Mouse (Mus musculus) heart, postnatal 10 days (tissue): ENCODE results near the gene Ada. TPM values are rescaled to one million over a fixed set of nuclear protein-coding genes. Genes with fewer than 3 reads are reported as not detected.
A peak's percentile ranks its signal among the peaks of the same experiment; 100 is the strongest.
"Not testable (repeated sequence)": the region's sequence is repeated elsewhere in the genome, so short reads cannot be mapped to it uniquely, and the experiment has no call there.

Experiments used
- DNase-seq, 2 experiments: peaks; one replicate each; pipeline ENCODE4 v3.0.0; 2021
- intact Hi-C: fragments of 180-260 bp; cut with DNase I; formaldehyde crosslinking; loops from one replicate; pipeline ENCODE4 v1.15.1; 2025
- total RNA-seq, 2 experiments: library from RNA; stranded (reverse); gene quantifications; 2 replicates each; pipeline ENCODE4 v1.2.3; 2021

Ada gene
- total RNA-seq, 2 experiments from 2014 or later, result 1.6 to 1.7 TPM

DNA sequence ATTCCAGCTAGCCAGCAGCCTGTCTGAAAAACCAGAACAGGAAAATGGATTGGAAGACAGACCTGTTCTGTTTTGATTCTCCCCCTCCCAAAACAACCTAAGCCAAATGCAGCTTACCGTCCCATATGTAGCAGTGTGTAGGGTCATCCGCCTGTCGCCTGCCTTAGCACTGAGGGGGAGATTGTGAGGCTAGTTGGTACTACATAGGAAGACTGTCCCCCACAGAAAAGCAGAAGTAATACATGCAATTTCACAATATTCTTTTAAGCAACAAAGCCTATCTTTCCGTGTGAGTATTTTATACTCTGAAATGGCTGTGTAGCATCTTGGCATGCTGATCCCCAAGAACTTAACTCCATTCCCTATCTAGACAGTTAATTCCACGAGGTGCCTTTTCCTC, 47.1 kb downstream of the Ada start:
- intact Hi-C loops, result no loop called here
- no peak for DNase-seq

- no peak for DNase-seq
- intact Hi-C loops, result no loop called here
Measured at GRCm38 (mm10) chr2:163702431-163702830, 47.6 kb downstream of the Ada start.

GRCm38 (mm10) chr2:163699078-163699780, 50.8 kb downstream of the Ada start:
- no peak for DNase-seq
- intact Hi-C loops, result no loop called here

- DNase-seq, result peak; percentile 66
- intact Hi-C loops, result loop anchor here (2.0 kb wide), 1 partner anchor 13 kb away; no protein-coding TSS in a partner anchor
Measured at GRCm38 (mm10) chr2:163697764-163698480, 52.1 kb downstream of the Ada start.

DNA sequence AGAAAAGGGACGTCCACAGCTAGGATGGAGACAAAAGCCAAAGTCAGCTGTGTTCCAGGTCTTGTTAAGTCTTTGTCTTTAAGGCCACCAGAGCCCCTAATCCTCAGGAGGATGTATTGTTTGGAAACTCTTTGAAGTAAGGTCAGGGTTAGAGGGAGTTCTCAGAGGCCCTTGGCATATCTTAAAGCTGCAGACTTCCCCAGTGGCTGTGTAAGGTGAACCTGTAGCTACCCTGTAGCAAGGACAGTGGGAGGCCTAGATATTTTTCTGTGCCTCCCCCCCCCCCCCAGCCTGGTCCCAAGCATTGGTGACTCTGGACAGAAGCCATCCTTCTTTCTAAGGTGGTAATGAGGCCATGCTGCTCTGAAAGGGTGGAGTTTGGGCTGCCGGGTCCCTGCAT, 53.3 kb downstream of the Ada start:
- no peak for DNase-seq
- intact Hi-C loops, result loop anchor here (2.0 kb wide), 1 partner anchor 14 kb away; no protein-coding TSS in a partner anchor

- peak; percentile 56 to 66 for DNase-seq
- intact Hi-C loops, result loop anchor here (2.0 kb wide), 1 partner anchor 35 kb away; the partner anchor contains the start of gene Pkig
Measured at GRCm38 (mm10) chr2:163693716-163694314, 56.2 kb downstream of the Ada start.

DNA sequence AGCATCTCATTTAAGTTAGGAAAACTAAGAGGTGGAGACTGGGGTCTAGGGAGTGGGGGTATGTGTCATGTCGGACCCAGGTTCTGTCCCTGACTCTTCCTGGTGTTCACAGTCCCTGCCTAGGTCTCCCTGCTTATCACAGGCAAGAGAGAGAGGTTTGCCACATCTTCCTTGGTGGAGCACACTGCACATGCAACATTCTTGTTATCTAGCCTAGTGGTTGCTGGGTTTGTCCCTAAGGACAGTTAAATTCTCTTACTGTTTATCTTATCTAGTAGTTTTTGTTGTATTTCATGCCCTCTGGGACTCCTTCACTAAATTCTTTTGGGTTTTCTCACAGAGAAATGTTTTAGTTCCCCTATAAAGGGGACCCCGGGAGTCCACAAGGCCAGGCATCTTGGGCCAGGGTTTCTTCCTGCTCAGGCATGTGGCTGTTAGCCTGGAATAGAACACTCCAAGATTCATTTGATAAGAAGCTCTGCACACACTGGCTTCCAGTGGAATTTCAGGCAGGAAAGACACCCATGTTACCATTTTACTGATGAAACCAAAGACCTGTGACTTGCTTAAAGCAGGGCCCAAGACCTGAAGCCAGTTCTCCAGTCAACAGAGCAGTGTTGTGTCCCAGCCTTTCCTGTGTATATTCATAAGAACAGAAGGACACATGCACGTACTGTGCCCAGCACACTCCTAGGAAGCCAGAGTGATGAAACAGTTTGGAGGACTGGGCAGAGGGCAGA, 57.0 kb downstream of the Ada start:
- intact Hi-C loops, result no loop called here
- DNase-seq, result no peak

GRCm38 (mm10) chr2:163691846-163692605, 58.0 kb downstream of the Ada start:
- intact Hi-C loops, result no loop called here
- DNase-seq, result no peak

GRCm38 (mm10) chr2:163690409-163691304, 59.4 kb downstream of the Ada start:
- intact Hi-C loops, result no loop called here
- no peak for DNase-seq

- no peak for DNase-seq
- intact Hi-C loops, result no loop called here
Measured at GRCm38 (mm10) chr2:163689771-163690170, 60.3 kb downstream of the Ada start.

GRCm38 (mm10) chr2:163688377-163688776, 61.7 kb downstream of the Ada start:
- DNase-seq, result peak in 1 of 2 experiments; percentile 55
- intact Hi-C loops, result not testable (repeated sequence)

DNA sequence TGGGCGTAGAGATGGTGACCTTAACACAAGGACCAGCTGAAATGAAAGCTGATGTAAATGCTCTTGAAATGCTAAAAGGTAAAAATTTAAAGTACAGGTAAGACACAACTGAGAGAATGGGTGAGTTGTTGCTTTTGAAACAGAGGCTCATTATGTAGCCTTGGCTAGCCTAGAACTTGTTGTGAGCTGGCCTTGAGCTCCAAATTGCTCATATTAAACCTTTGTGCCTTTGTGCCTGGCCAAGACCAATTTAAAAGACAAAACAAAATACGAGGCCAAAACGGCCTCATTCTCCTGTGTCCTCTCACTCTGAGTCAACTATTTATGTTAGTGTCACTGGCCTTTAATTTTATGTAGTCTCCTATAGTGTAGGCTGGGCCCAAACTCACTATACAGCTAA, 63.2 kb downstream of the Ada start:
- DNase-seq, result no peak
- intact Hi-C loops, result no loop called here

GRCm38 (mm10) chr2:163686233-163686632, 63.8 kb downstream of the Ada start:
- no peak for DNase-seq
- intact Hi-C loops, result no loop called here

- DNase-seq, result peak; percentile 75 to 76
- intact Hi-C loops, result no loop called here
Measured at GRCm38 (mm10) chr2:163685761-163686200, 64.3 kb downstream of the Ada start.

DNA sequence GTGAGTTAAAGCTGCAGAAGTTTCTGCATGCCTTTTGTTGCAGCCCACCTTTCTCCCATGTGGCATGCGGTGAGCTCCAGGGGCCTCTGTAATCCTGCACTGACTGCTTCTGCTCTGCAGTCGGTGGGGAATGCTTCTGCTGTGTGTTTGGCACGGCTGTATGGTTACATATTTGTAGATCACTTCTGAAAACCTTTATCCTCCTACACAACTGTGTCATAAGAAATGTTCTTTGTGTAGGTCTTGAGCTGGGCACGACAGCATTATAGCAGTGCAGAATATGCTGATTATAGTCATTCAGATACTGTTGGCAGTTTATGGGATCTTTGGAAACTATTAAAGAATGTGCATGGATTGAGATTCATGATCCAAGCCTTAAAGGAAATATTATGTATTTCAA, 64.8 kb downstream of the Ada start:
- intact Hi-C loops, result no loop called here

DNA sequence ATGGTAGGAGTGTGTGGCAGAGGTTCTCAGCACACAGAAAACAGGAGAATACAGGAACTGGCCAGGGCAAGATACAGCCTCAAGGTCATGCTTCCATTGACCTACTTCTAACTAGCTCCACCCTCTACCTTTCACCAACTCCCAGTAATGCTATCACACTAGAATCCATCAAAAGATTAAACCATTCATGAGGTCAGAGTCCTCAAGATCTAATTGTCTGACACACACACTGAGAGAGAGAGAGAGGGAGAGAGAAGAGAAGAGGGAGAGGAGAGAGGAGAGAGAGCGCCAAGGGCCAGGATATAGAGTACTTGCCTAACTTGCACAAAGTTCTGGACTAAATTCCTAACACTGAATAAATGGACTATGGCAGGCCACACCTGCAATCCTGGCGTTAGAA, 67.7 kb downstream of the Ada start:
- intact Hi-C loops, result no loop called here
- no peak for DNase-seq

More for the DNA sequence above, 64.8 kb downstream of the Ada start:
- no peak for DNase-seq

DNA sequence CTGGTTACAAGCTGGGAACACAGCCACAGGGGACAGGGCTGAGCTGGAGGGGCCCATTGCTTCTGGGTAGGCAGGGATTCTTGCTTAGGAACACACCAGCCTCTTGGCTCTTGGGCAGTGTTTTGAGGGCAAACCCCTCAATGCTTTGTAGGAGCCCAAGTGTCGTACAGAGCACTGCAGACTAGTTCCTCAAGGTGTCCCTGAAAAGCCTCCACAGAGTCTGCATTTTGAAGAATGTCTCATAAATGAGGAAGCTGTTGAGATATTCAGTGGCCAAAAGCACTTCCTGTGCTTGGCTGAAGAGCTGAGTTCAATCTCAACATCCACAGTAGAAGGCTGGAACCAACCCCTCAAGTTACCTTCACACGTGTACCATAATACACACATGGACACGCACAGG, 73.3 kb downstream of the Ada start:
- no peak for DNase-seq
- intact Hi-C loops, result no loop called here
